Mouse (Mus musculus): ENCODE data around the gene F2r.

- TF ChIP-seq POLR2A (IDR thresholded peaks at IDR 0.05; ENCODE audit: borderline replicate concordance, extremely low read depth, low read depth, low read length) = no peak
- TF ChIP-seq CTCF (IDR thresholded peaks at IDR 0.05; ENCODE audit: insufficient read depth, low read length) = no peak
These were observed 11.5 kb upstream of the F2r start for GRCm38 (mm10) chr13:95629751-95630150.
